Mouse (Mus musculus) ES-Bruce4 (cell line): ENCODE results near the gene Nptx1.

Experiments used
- CTCF ChIP-seq: IDR thresholded peaks from one replicate; pipeline ENCODE4 v1.8.1; 2011; ENCODE audit warnings: low read depth, low read length
- POLR2A ChIP-seq: IDR thresholded peaks from one replicate; pipeline ENCODE4 v1.8.1; 2011; ENCODE audit warnings: low read length; ENCODE audit not compliant: insufficient read depth

GRCm38 (mm10) chr11:119519387-119519786, 28.2 kb downstream of the Nptx1 start:
- TF ChIP-seq CTCF (no peak), POLR2A (no peak)
